Mouse (Mus musculus): ENCODE data around the gene Gm21983. TPM values are rescaled to one million over a fixed set of nuclear protein-coding genes. Genes with fewer than 3 reads are reported as not detected.
A peak's percentile ranks its signal among the peaks of the same experiment; 100 is the strongest.

Gm21983 gene
- total RNA-seq, 2 experiments from 2014 or later: not detected

GRCm38 (mm10) chr7:27166229-27166613 lies 14.7 kb downstream of the Gm21983 start:
- intact Hi-C loops (cut with DNase I): loop anchor here (2.0 kb wide), 2 partner anchors 29 to 63 kb away; partner anchors contain the start of genes BC024978 and Itpkc
- peak overlapping the region; percentile 71 for H3K4me3 ChIP-seq
- no peak for TF ChIP-seq CTCF (IDR thresholded peaks at IDR 0.05)
- H3K27ac ChIP-seq: peak overlapping the region; percentile 98
- DNase-seq (ENCODE audit: extremely low spot score in 1 of 2, low spot score in 2 of 2): peak; percentile 74 to 81

GRCm38 (mm10) chr7:27165696-27166095 lies 15.2 kb downstream of the Gm21983 start:
- H3K27ac ChIP-seq: peak overlapping the region; percentile 98
- no peak for TF ChIP-seq CTCF (IDR thresholded peaks at IDR 0.05)
- no peak for DNase-seq (ENCODE audit: extremely low spot score in 1 of 2, low spot score in 2 of 2)
- H3K4me3 ChIP-seq: peak overlapping the region; percentile 71
- intact Hi-C loops (cut with DNase I): loop anchor here (2.0 kb wide), 2 partner anchors 29 to 63 kb away; partner anchors contain the start of genes BC024978 and Itpkc

- TF ChIP-seq CTCF (IDR thresholded peaks at IDR 0.05): no peak
- intact Hi-C loops (cut with DNase I): no loop called here
- DNase-seq (ENCODE audit: extremely low spot score in 1 of 2, low spot score in 2 of 2): no peak
- H3K4me3 ChIP-seq: peak overlapping the region; percentile 71
- peak overlapping the region; percentile 98 for H3K27ac ChIP-seq
Measured at GRCm38 (mm10) chr7:27165007-27165655, 15.8 kb downstream of the Gm21983 start.

- TF ChIP-seq CTCF (IDR thresholded peaks at IDR 0.05): no peak
- intact Hi-C loops (cut with DNase I): no loop called here
- Histone ChIP-seq H3K27ac (peak overlapping the region; percentile 98), H3K4me3 (peak overlapping the region; percentile 71)
- no peak for DNase-seq (ENCODE audit: extremely low spot score in 1 of 2, low spot score in 2 of 2)
Measured at GRCm38 (mm10) chr7:27164112-27164947, 16.6 kb downstream of the Gm21983 start.

- H3K4me3 ChIP-seq: peak overlapping the region; percentile 71
- TF ChIP-seq CTCF (IDR thresholded peaks at IDR 0.05): no peak
- intact Hi-C loops (cut with DNase I): no loop called here
- no peak for DNase-seq (ENCODE audit: extremely low spot score in 1 of 2, low spot score in 2 of 2)
- peak overlapping the region; percentile 98; the same call in 1 of the 2 replicates for H3K27ac ChIP-seq
Measured at GRCm38 (mm10) chr7:27163450-27163805, 17.5 kb downstream of the Gm21983 start.

- TF ChIP-seq CTCF (IDR thresholded peaks at IDR 0.05): no peak
- H3K4me3 ChIP-seq: peak overlapping the region; percentile 71; the same call in 1 of the 2 replicates
- no peak for DNase-seq (ENCODE audit: extremely low spot score in 1 of 2, low spot score in 2 of 2)
- intact Hi-C loops (cut with DNase I): no loop called here
- no peak overlapping the region for H3K27ac ChIP-seq
Measured at GRCm38 (mm10) chr7:27162780-27163449, 18.0 kb downstream of the Gm21983 start.

GRCm38 (mm10) chr7:27161744-27162143 lies 19.1 kb downstream of the Gm21983 start:
- no peak for TF ChIP-seq CTCF (IDR thresholded peaks at IDR 0.05)
- Histone ChIP-seq H3K27ac (no peak overlapping the region), H3K4me3 (no peak overlapping the region)
- DNase-seq (ENCODE audit: extremely low spot score in 1 of 2, low spot score in 2 of 2): no peak
- intact Hi-C loops (cut with DNase I): no loop called here

- peak in 1 of 2 experiments; percentile 8 for DNase-seq (ENCODE audit: extremely low spot score in 1 of 2, low spot score in 2 of 2)
- Histone ChIP-seq H3K27ac (no peak overlapping the region), H3K4me3 (no peak overlapping the region)
- intact Hi-C loops (cut with DNase I): no loop called here
- no peak for TF ChIP-seq CTCF (IDR thresholded peaks at IDR 0.05)
Measured at GRCm38 (mm10) chr7:27160921-27161320, 20.0 kb downstream of the Gm21983 start.

GRCm38 (mm10) chr7:27159882-27160281 lies 21.0 kb downstream of the Gm21983 start:
- peak; percentile 97 for TF ChIP-seq CTCF (IDR thresholded peaks at IDR 0.05)
- peak; percentile 85 to 86 for DNase-seq (ENCODE audit: extremely low spot score in 1 of 2, low spot score in 2 of 2)
- Histone ChIP-seq H3K27ac (no peak overlapping the region; the same call in 1 of the 2 replicates), H3K4me3 (no peak overlapping the region)
- intact Hi-C loops (cut with DNase I): no loop called here

GRCm38 (mm10) chr7:27159256-27159655 lies 21.6 kb downstream of the Gm21983 start:
- no peak for TF ChIP-seq CTCF (IDR thresholded peaks at IDR 0.05)
- intact Hi-C loops (cut with DNase I): no loop called here
- Histone ChIP-seq H3K4me3 (no peak overlapping the region), H3K27ac (no peak overlapping the region)
- DNase-seq (ENCODE audit: extremely low spot score in 1 of 2, low spot score in 2 of 2): peak in 1 of 2 experiments; percentile 9

- Histone ChIP-seq H3K4me3 (no peak overlapping the region), H3K27ac (no peak overlapping the region)
- TF ChIP-seq CTCF (IDR thresholded peaks at IDR 0.05): no peak
- intact Hi-C loops (cut with DNase I): no loop called here
- DNase-seq (ENCODE audit: extremely low spot score in 1 of 2, low spot score in 2 of 2): no peak
Measured at GRCm38 (mm10) chr7:27158171-27158570, 22.7 kb downstream of the Gm21983 start.

GRCm38 (mm10) chr7:27156005-27156404 lies 24.9 kb downstream of the Gm21983 start:
- intact Hi-C loops (cut with DNase I): no loop called here
- no peak for TF ChIP-seq CTCF (IDR thresholded peaks at IDR 0.05)
- Histone ChIP-seq H3K4me3 (no peak overlapping the region), H3K27ac (no peak overlapping the region)
- DNase-seq (ENCODE audit: extremely low spot score in 1 of 2, low spot score in 2 of 2): peak in 1 of 2 experiments; percentile 58
